Mouse (Mus musculus): ENCODE data around the gene Zcchc7. TPM values are rescaled to one million over a fixed set of nuclear protein-coding genes. Genes with fewer than 3 reads are reported as not detected.

The Zcchc7 gene
- polyA plus RNA-seq, 1 experiment from 2014 or later: 10.1 TPM

DNA sequence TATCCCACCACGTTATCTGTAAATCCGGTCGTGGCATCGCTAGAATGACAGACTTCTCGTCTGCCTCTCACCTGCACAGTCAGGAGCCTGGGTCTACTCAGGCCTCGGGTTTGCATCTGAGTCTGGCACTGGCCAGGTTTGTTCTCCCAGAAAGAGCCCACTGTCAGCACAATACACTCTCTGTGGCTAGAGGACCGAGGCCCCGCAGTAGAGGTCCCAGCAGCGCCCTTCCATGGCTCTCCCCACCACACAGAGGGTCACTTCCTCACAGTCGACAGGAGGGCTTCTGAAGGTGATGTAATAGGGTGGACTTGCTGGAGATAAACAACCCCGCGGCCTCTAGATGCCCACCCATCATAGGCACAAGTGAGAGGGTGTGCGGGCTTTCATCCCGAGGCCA, 218.2 kb downstream of the Zcchc7 start:
- Histone ChIP-seq H3K4me2 (ENCODE audit: low read depth, low read length) (peak overlapping the region; percentile 34), H3K27me3 (ENCODE audit: control insufficient read depth, insufficient read depth, low read depth, low read length) (no peaks in the 10 kb centered on the region), H3K27ac (ENCODE audit: low read length) (no peak overlapping the region), H3K4me1 (ENCODE audit: control insufficient read depth, low read depth, low read length) (peaks cover 5% of the 10 kb centered on the region), H3K4me3 (ENCODE audit: low read depth, low read length) (no peak overlapping the region), H3K9me3 (replicated peaks; ENCODE audit: control insufficient read depth, low read length) (no peaks in the 10 kb centered on the region), H3K9ac (ENCODE audit: low read depth, low read length) (no peak overlapping the region), H3K36me3 (ENCODE audit: control insufficient read depth, insufficient read depth) (no peaks in the 10 kb centered on the region)
- peak; percentile 15; the same call in 1 of the 2 replicates for ATAC-seq (ENCODE audit: low read depth)
- 38% methylated on average over 14 of the region's 14 CpGs for WGBS (ENCODE audit: insufficient replicate concordance)

GRCm38 (mm10) chr4:44974331-44974730, 218.7 kb downstream of the Zcchc7 start:
- H3K9me3 ChIP-seq (replicated peaks; ENCODE audit: control insufficient read depth, low read length): no peaks in the 10 kb centered on the region
- 65% methylated on average over 8 of the region's 8 CpGs for WGBS (ENCODE audit: insufficient replicate concordance)
- H3K27ac ChIP-seq (ENCODE audit: low read length): no peak overlapping the region
- H3K4me2 ChIP-seq (ENCODE audit: low read depth, low read length): no peak overlapping the region
- H3K36me3 ChIP-seq (ENCODE audit: control insufficient read depth, insufficient read depth): no peaks in the 10 kb centered on the region
- H3K27me3 ChIP-seq (ENCODE audit: control insufficient read depth, insufficient read depth, low read depth, low read length): no peaks in the 10 kb centered on the region
- no peak overlapping the region for H3K9ac ChIP-seq (ENCODE audit: low read depth, low read length)
- ATAC-seq (ENCODE audit: low read depth): no peak
- H3K4me3 ChIP-seq (ENCODE audit: low read depth, low read length): no peak overlapping the region
- peaks cover 5% of the 10 kb centered on the region for H3K4me1 ChIP-seq (ENCODE audit: control insufficient read depth, low read depth, low read length)

DNA sequence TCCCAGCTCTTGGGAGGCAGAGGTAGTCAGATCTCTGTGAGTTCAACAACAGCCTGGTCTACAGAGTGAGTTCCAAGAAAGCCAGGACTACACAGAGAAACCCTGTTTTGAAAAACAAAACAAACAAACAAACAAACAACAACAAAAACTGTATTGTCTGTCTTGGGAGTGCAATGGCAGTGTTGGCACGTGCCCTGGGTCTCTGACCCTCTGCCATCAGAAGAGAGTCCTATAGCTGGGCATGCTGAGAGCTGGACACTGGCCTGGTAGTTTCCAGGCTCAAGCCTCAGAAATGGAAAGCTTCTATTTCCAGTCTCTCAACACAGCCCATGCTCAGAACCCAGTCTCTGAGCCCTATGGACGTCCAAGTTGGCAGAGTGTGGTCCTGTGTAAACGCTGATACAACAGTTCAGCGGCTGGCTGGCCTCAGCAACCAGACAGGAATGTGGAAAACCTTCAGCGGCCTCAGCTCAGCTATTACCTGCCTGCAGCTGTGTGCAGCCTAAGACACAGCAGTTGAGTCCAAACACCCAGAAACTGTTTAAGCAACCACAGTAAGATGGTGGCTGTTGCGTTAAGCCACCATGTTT, 220.4 kb downstream of the Zcchc7 start:
- Histone ChIP-seq H3K4me3 (ENCODE audit: low read depth, low read length) (no peak overlapping the region), H3K4me1 (ENCODE audit: control insufficient read depth, low read depth, low read length) (peaks cover 14% of the 10 kb centered on the region), H3K9me3 (replicated peaks; ENCODE audit: control insufficient read depth, low read length) (no peaks in the 10 kb centered on the region), H3K9ac (ENCODE audit: low read depth, low read length) (no peak overlapping the region), H3K27ac (ENCODE audit: low read length) (no peak overlapping the region), H3K36me3 (ENCODE audit: control insufficient read depth, insufficient read depth) (no peaks in the 10 kb centered on the region), H3K27me3 (ENCODE audit: control insufficient read depth, insufficient read depth, low read depth, low read length) (no peaks in the 10 kb centered on the region), H3K4me2 (ENCODE audit: low read depth, low read length) (no peak overlapping the region)
- 67% methylated on average over 6 of the region's 6 CpGs for WGBS (ENCODE audit: insufficient replicate concordance)
- no peak for ATAC-seq (ENCODE audit: low read depth)

GRCm38 (mm10) chr4:44976921-44977710, 221.4 kb downstream of the Zcchc7 start:
- Histone ChIP-seq H3K4me3 (ENCODE audit: low read depth, low read length) (no peak overlapping the region), H3K36me3 (ENCODE audit: control insufficient read depth, insufficient read depth) (no peaks in the 10 kb centered on the region), H3K9me3 (replicated peaks; ENCODE audit: control insufficient read depth, low read length) (no peaks in the 10 kb centered on the region), H3K9ac (ENCODE audit: low read depth, low read length) (no peak overlapping the region), H3K27me3 (ENCODE audit: control insufficient read depth, insufficient read depth, low read depth, low read length) (no peaks in the 10 kb centered on the region), H3K4me2 (ENCODE audit: low read depth, low read length) (no peak overlapping the region), H3K27ac (ENCODE audit: low read length) (no peak overlapping the region), H3K4me1 (ENCODE audit: control insufficient read depth, low read depth, low read length) (peaks cover 21% of the 10 kb centered on the region)
- no peak for ATAC-seq (ENCODE audit: low read depth)
- WGBS (ENCODE audit: insufficient replicate concordance): 75% methylated on average over 10 of the region's 10 CpGs

- no peak for ATAC-seq (ENCODE audit: low read depth)
- Histone ChIP-seq H3K27ac (ENCODE audit: low read length) (0 out of 2 replicates have a peak overlapping the region, but pooled peaks have one; percentile 29), H3K4me2 (ENCODE audit: low read depth, low read length) (no peak overlapping the region), H3K4me1 (ENCODE audit: control insufficient read depth, low read depth, low read length) (peaks cover 30% of the 10 kb centered on the region), H3K36me3 (ENCODE audit: control insufficient read depth, insufficient read depth) (no peaks in the 10 kb centered on the region), H3K9me3 (replicated peaks; ENCODE audit: control insufficient read depth, low read length) (no peaks in the 10 kb centered on the region), H3K9ac (ENCODE audit: low read depth, low read length) (no peak overlapping the region), H3K27me3 (ENCODE audit: control insufficient read depth, insufficient read depth, low read depth, low read length) (no peaks in the 10 kb centered on the region), H3K4me3 (ENCODE audit: low read depth, low read length) (no peak overlapping the region)
- WGBS (ENCODE audit: insufficient replicate concordance): 65% methylated on average over 5 of the region's 5 CpGs
Observed at GRCm38 (mm10) chr4:44978175-44978574, 222.5 kb downstream of the Zcchc7 start.

GRCm38 (mm10) chr4:44979794-44980338, 224.2 kb downstream of the Zcchc7 start:
- H3K27ac ChIP-seq (ENCODE audit: low read length): peak overlapping the region; percentile 89
- H3K36me3 ChIP-seq (ENCODE audit: control insufficient read depth, insufficient read depth): peaks cover 3% of the 10 kb centered on the region; the same call in 1 of the 2 replicates
- H3K27me3 ChIP-seq (ENCODE audit: control insufficient read depth, insufficient read depth, low read depth, low read length): no peaks in the 10 kb centered on the region
- no peak overlapping the region for H3K4me3 ChIP-seq (ENCODE audit: low read depth, low read length)
- no peaks in the 10 kb centered on the region for H3K9me3 ChIP-seq (replicated peaks; ENCODE audit: control insufficient read depth, low read length)
- 57% methylated on average over 7 of the region's 7 CpGs for WGBS (ENCODE audit: insufficient replicate concordance)
- peaks cover 30% of the 10 kb centered on the region for H3K4me1 ChIP-seq (ENCODE audit: control insufficient read depth, low read depth, low read length)
- no peak overlapping the region for H3K9ac ChIP-seq (ENCODE audit: low read depth, low read length)
- H3K4me2 ChIP-seq (ENCODE audit: low read depth, low read length): no peak overlapping the region
- ATAC-seq (ENCODE audit: low read depth): peak; percentile 73

- Histone ChIP-seq H3K4me2 (ENCODE audit: low read depth, low read length) (peak within 1 kb of the TSS; percentile 95), H3K9ac (ENCODE audit: low read depth, low read length) (peak within 1 kb of the TSS; percentile 84), H3K4me3 (ENCODE audit: low read depth, low read length) (peak within 1 kb of the TSS; percentile 75), H3K4me1 (ENCODE audit: control insufficient read depth, low read depth, low read length) (peaks cover 30% of the 10 kb centered on the region), H3K27me3 (ENCODE audit: control insufficient read depth, insufficient read depth, low read depth, low read length) (no peaks in the 10 kb centered on the region), H3K27ac (ENCODE audit: low read length) (peak within 1 kb of the TSS; percentile 91), H3K9me3 (replicated peaks; ENCODE audit: control insufficient read depth, low read length) (no peaks in the 10 kb centered on the region), H3K36me3 (ENCODE audit: control insufficient read depth, insufficient read depth) (peaks cover 6% of the 10 kb centered on the region; the same call in 1 of the 2 replicates)
- WGBS (ENCODE audit: insufficient replicate concordance): under 1% methylated on average over 40 of the region's 40 CpGs
- peak; percentile 80 for ATAC-seq (ENCODE audit: low read depth)
Observed at GRCm38 (mm10) chr4:44981280-44981973, 225.8 kb downstream of the Zcchc7 start, which contains the start of gene Grhpr. Gene Grhpr, plus strand, starts transcription at chr4:44981395.
